ENCODE assay signal across 8 mouse cellular contexts in genomic region chr2:144270507-144271420, GRCm38 (mm10). TPM values are rescaled to one million over a fixed set of nuclear protein-coding genes. Genes with fewer than 3 reads are reported as not detected.
DNase-seq lines count a peak whose midpoint lies in the region; ATAC-seq and TF ChIP-seq lines count a peak whose summit lies in the region.

Gene Mgme1 (plus strand): TSS chr2:144270663.
Gene Snx5 (minus strand): TSS chr2:144270906.

- intact Hi-C loops in left cerebral cortex, postnatal 10 days (cut with DNase I): no loop called here

- H3K27ac ChIP-seq in cortical plate, adult 2 months (ENCODE audit: insufficient read depth, low read length): peak within 1 kb of the TSS; percentile 99

- peak; percentile 89 for DNase-seq in gastrocnemius, postnatal 10 days
- peak; percentile 95 for DNase-seq in induced T-regulatory cell, adult 2 months (ENCODE audit: low read depth)
- peak; percentile 92 to 97 for DNase-seq in left cerebral cortex, postnatal 10 days (ENCODE audit: extremely low spot score in 1 of 2, low spot score in 2 of 2)
- DNase-seq in right cerebral cortex, postnatal 25 days: peak; percentile 98
- peak; percentile 92 to 93 for DNase-seq in urinary bladder, postnatal 4 days (ENCODE audit: low spot score in 2 of 2)

- H3K4me1 ChIP-seq in cortical plate, adult 2 months (ENCODE audit: control insufficient read depth, insufficient read depth, low read length): 0 out of 2 replicates have a peak, but pooled peaks cover 2% of the 10 kb centered on the region

- TF ChIP-seq POLR2A in cortical plate, adult 2 months (IDR thresholded peaks at IDR 0.05; ENCODE audit: extremely low read depth, insufficient read depth, low read length): peak; percentile 53; the same call in 1 of the 2 replicates

- peak; percentile 80 for ATAC-seq in activated CD4-positive, CD25-positive, alpha-beta regulatory T cell, adult 4 months
- ATAC-seq in megakaryocyte-erythroid progenitor cell, adult 5-6 weeks (replicated peaks; ENCODE audit: low FRiP score, low TSS enrichment, poor library complexity, severe bottlenecking): peak; percentile 85

- no peak for TF ChIP-seq CTCF in cortical plate, adult 2 months (IDR thresholded peaks at IDR 0.05; ENCODE audit: extremely low read depth, insufficient read depth, low read length)

- H3K4me3 ChIP-seq in cortical plate, adult 2 months (ENCODE audit: insufficient read depth, low read length): peak within 1 kb of the TSS; percentile 72

RNA-seq across cellular contexts. Expression of gene Mgme1, which starts in this region (rescaled TPM):
- polyA plus RNA-seq in activated CD4-positive, CD25-positive, alpha-beta regulatory T cell, adult 4 months (2017; shearing (Covaris generic)): 10 to 100 TPM in 1 of 2 experiments, 1 to 10 TPM in 1; 6.4 to 11.9 TPM
- polyA plus RNA-seq in cortical plate, adult 2 months (2012; rRNA removed): 5.6 and 5.9 TPM in 2 replicates
- 1 to 10 TPM; 5.9 to 6.3 TPM for total RNA-seq in gastrocnemius, postnatal 10 days (2021)
- total RNA-seq in left cerebral cortex, postnatal 10 days (2021): 1 to 10 TPM; 2.9 to 3.8 TPM
- 9.5 and 16.1 TPM in 2 replicates for total RNA-seq in megakaryocyte-erythroid progenitor cell, adult 5-6 weeks (2014; fragmentation: Nextera tagmentation)
- 24.7 and 31.8 TPM in 2 replicates for total RNA-seq in megakaryocyte-erythroid progenitor cell, adult 5-6 weeks (2017)

RNA-seq across cellular contexts. Expression of gene Snx5, which starts in this region (rescaled TPM):
- polyA plus RNA-seq in activated CD4-positive, CD25-positive, alpha-beta regulatory T cell, adult 4 months (2017; shearing (Covaris generic)): 100 to 1,000 TPM in 1 of 2 experiments, 10 to 100 TPM in 1; 85.8 to 119 TPM
- 84.6 and 85.6 TPM in 2 replicates for polyA plus RNA-seq in cortical plate, adult 2 months (2012; rRNA removed)
- total RNA-seq in gastrocnemius, postnatal 10 days (2021): 10 to 100 TPM; 64.5 to 79.8 TPM
- 10 to 100 TPM; 63.2 to 63.9 TPM for total RNA-seq in left cerebral cortex, postnatal 10 days (2021)
- 326 and 333 TPM in 2 replicates for total RNA-seq in megakaryocyte-erythroid progenitor cell, adult 5-6 weeks (2014; fragmentation: Nextera tagmentation)
- total RNA-seq in megakaryocyte-erythroid progenitor cell, adult 5-6 weeks (2017): 444 and 510 TPM in 2 replicates

Comparison
In these comparisons a context has a peak if more than half of its experiments do, and no peak if none do; other contexts are left out.
1. Peak in every context shown above with its lines: DNase-seq, ATAC-seq, H3K4me3 ChIP-seq and H3K27ac ChIP-seq.
2. RNA of gene Snx5 (total RNA-seq): 326 to 510 TPM in megakaryocyte-erythroid progenitor cell, adult 5-6 weeks; 64.5 to 79.8 TPM in gastrocnemius, postnatal 10 days and 63.2 to 63.9 TPM in left cerebral cortex, postnatal 10 days; every median in the first group is over 4 times any median in the second.